Mouse (Mus musculus) heart, postnatal 14 days (tissue): ENCODE measurements at regions not wholly inside any gene's neighbourhood (a gene's known extent, or its start where the extent isn't known, plus 50 kb on each side); places are given as distances from the start of the nearest gene placed in this dataset.

ENCODE experiments used
- DNase-seq, 2 experiments: peaks; one replicate each; pipeline ENCODE4 v3.0.0; 2021 to 2022
- intact Hi-C: fragments of 180-260 bp; cut with DNase I; formaldehyde crosslinking; loops from one replicate; pipeline ENCODE4 v1.15.1; 2025

DNA sequence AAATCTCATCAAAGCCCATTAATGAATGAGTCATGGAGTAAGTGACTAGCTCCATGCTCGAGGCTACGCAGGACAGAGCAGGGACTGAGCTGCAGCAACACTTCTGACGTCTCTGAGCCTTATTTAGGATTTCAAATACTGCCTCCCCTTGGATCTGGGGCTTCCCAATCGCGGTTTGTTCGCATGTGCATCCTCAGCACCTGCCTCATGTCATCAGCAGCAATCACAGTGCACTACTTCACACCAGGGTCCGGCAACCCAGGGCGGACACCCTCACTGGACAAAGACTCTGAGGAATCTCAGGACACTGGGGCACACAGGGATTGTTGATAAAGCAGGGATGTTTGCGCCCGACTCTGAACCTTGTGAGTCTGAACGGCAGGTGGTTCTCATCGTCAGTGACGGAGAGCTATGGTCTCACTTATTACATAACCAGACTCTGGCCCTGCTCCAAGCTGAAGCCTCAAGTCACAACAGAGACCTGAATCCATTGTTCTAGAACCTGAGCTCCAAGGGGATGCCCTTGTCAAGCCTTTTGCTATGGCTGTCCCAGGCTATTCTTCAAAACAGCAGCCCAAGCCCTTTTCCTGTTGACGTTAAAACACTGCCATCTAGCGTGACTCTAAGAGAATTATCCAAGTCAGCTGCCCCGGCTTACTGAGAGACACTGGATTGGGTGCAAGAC is 247.2 kb upstream of the Gm26657 start:
- DNase-seq, result peak; percentile 41 to 61
- intact Hi-C loops, result loop anchor here (1.0 to 10.0 kb wide), 3 partner anchors 192 to 978 kb away; no protein-coding TSS in a partner anchor

DNA sequence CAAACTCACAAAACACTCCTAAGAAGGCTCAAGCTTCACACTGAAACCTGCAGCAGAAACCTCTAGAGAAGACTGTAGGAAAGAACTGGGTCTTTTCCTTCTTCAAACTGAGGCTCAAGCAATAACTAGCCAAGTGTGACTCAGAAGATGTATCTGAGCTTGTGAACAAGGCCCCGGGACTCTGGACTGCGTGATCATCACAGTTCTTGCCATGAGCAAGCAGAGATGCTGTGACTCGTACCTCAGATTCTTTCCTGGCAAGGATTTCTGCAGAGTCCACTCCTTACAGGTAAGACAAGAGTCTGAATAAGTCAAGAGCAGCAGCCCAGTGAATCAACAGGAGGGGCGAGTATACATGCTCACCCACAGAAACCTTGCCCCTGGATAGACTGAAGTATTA is 250.5 kb upstream of the Gm26657 start:
- no peak for DNase-seq
- intact Hi-C loops, result no loop called here

DNA sequence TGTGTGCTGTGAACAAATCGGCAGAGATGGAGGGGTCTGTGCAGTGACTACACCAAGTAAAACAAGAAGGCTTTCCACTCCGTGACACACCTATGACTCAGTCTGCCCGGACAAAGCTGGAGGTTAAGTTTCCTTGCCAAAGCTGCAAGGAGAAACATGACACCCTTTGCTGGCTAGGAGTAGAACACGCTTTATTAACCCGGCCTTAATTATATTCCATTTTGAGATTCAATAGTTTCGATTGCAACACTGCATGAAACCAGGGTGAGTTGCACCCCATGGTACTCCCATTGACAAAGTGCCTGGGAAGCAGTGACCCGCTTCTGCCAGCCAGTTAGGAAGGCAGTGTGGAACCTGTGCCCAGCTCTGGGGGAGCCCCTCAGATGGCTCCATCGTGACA is 256.2 kb upstream of the Gm26657 start:
- DNase-seq, result no peak
- intact Hi-C loops, result no loop called here

DNA sequence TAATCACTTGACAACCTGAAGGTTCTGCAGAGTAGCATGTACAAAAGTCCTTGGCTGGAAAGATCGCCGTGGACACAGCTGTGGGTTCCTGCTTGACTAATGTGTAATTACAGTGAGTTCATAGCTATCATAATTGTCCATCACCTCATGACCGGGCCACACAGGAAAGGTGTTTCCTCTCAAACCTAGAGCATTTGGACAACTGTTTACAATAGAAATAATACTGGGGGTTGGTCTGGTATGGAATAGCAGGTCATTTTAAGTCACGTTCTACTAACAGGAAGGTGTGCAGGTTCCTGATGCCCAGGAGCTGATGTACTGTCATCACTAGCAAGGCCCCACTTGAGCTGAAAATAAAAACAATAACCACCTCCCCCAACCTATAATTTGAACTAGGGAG is 283.1 kb upstream of the Gm26657 start:
- DNase-seq, result no peak
- intact Hi-C loops, result no loop called here

DNA sequence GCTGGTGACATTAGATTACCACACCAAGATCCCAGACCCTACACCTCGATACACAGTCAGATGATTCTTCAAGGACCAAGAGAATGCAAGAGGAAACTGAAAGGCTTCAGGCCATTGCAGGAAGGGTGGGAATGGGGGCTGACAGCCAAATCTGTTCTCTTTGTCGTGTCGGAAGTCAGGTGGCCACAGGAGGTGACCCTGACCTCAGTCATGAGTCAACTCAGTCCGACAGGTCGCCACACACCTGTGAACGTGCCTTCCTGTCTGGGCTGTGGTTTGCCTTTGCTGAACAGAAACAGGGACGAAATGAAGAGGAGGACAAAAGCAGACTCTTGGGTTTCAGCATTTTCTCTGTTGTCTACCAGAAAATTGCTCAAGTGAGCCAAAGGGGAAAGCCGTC is 318.3 kb upstream of the Gm26657 start:
- intact Hi-C loops, result no loop called here
- no peak for DNase-seq

DNA sequence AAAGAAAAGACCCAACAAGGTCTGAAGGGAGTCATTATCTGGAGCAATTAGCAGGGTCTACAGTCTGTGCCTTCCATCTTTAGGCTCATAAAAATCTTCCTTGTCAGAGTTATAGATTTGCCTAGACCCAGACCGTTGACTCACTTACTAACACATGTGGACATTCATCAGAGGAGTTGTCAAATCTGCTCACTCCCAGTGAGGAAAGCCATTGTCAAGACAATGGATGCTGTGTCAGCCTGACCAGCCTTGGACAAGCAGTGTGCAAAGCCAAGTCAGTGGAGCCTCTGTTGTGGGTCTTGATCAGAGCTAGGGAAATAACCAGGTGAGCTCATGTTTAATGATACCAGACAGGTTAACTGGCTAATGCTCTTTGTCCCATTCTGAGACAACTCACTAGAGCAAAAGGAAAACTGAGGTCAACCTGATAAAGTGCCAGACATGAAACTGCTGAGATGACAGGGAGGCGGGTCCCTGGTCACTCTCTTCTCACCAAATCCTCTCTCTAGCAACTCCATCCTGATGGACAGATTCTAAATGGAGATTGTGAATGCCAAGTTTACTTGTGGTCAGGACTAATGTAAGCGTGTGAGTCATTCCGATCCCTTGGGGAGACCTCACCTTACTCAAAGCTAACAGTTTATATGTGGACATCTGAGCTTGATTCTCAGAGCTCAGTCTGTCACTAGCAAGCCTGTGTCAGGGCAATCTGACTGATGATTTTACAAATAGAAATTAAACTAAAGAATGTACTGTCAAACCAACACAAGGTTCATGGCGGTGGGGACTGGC is 320.6 kb upstream of the Gm26657 start:
- intact Hi-C loops, result no loop called here
- no peak for DNase-seq

DNA sequence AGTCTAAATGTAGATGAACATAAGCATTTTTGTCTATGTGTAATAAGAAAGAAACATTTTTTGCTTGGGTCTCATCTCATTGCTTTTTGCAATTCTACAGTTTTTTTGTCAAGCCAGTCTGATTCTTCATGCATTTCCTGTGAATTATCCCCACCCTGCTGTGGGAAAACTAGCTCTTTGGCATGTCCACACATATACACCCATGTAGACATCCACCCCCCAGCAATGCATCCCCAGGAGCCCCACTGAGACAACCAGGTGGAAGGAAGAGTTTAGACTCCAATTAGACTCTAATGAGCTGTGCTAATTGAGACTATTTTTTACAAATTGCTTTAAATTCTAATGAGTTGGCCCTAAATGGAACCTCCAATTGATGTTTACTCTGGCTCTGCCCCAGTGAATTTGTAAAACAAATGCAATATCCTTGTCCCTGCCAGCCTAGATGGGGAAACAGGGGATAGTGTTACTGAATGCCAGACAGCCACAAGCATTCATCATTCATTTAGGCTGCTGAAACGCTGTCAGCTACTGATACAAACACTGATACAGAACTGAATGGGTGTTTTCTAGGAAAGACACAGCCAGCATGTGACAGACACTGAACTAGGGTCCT is 328.7 kb upstream of the Gm26657 start:
- no peak for DNase-seq
- intact Hi-C loops, result no loop called here

DNA sequence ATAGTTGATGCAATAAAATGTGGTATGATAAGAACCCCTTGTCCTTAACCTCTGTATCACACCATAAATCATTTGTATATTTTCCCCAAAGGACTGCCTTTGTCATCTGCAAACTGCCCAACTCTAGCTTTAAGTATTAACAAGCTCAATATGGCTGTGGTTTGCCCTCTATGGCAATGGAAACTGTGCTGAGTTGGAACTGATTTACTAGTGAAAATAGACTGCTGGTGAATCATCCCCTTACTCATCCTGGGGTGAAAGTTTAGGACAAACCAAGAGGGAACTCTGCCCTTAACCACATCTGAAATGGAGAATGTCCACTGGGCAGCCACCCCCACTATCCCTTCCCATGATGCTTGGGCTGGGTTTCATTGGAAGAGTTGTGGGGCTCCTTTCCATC is 346.1 kb upstream of the Gm26657 start:
- intact Hi-C loops, result no loop called here
- DNase-seq, result no peak

DNA sequence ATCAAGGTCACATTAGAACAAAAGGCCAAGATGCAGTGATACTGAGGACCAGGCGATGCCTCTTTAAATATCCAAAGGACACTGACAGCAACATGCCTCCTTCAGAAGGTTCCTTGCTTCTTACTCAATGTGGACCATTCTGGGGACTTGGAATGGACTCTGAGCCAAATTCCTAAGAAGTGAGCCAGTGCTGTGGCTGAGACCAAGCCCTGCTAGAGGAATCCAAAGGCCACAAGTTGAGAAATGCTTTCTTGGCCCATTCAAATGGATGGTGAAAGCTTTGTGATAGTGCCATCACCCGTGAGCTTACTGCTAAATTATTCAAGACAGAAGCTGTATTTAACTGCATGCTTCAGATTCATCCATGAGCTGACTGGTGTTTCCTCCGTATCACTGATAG is 352.8 kb upstream of the Gm26657 start:
- intact Hi-C loops, result no loop called here
- DNase-seq, result peak; percentile 18 to 27

DNA sequence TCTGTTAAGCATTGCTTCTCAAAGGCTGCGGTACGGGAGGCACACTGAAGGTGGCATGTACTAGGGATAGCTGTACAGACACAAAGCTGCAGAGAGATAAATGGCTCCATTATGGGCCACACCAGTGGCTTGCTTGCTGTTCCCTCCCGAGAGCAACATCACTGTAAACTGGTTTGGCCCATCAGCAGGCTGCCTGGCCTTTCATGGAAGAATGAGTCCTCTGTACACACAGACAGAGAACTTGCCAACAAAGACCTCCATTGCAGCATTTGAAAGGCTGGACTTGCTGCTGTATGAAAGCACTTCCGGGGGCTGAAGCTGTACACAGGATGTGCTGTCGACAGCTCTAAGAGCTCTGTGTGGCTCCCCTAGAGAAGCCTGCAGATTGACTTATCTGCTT is 364.1 kb upstream of the Gm26657 start:
- intact Hi-C loops, result no loop called here
- no peak for DNase-seq

DNA sequence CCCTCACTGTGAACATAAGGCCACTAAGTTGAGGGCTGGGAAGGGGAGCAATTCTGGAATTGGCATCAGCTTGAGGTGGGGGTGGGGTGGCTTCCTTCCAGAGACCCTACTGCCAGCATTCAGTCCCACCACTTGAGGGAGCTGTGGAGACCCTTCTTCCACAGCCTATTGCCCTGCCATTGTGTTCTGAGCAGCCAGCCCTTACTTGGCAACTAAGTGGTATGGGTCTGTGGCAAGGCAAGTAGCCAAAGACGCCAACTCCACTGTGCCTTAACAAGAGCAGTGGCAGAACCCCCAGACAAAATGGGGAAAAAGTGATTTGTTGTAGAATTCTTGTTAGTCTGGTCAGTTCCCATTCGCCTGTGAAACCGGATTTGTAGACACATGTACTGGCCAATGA is 365.4 kb upstream of the Gm26657 start:
- intact Hi-C loops, result no loop called here
- no peak for DNase-seq

DNA sequence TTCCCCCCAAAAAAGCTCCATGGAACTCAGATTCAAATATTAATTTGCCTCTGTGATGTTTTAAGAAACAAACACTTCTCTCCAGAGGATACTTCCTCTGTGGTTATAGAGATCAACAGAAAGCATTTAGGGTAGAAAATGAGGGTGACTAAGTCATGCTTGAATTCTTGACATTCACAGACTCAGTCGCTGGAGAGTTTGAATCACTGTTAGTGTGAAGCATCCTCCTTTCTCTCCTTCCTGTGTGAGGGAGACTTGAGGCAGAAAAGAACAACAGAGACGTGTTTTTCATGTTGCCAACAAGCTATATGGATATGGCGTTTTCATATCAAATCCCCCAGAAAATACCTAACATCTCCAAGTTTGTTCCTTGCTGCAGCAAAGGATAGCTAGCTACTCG is 366.1 kb upstream of the Gm26657 start:
- intact Hi-C loops, result no loop called here
- DNase-seq, result no peak

DNA sequence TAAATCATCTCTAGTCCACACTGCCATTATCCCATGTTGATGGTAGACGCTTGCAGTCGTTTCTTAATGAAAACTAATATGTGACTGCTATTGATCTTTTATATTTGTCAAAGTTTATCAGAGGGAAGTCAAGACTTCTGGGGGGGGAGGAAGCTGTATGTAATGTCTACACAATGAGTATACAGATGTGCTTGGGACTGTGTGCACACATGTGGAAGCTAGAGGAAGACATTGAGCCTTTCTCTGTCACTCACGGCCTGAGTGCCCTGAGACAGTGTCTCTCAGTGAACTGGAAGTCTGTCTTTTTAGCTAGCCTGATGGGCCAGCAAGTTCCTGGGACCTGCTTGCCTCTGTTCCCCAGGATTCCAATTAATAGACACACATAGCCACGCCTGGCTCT is 366.7 kb upstream of the Gm26657 start:
- intact Hi-C loops, result no loop called here
- no peak for DNase-seq

DNA sequence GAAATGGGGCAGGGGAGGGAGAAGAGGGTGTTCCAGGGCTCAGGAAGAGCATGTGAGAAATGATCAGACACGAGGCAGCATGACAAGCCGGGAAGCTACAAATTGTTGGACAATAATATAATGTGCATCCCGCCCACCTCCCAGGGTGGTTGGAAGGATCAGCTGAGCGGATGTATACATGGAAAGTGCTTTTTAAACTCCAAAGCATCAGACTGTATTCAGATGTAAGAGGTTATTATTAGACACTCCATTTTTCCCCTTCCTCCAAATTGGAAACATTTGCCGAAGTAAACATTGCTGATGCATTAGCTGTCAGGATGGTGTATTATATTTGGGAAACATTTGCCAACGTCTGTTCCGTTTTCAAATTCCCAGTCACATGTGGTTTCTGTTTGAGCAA is 367.2 kb upstream of the Gm26657 start:
- intact Hi-C loops, result no loop called here
- no peak for DNase-seq

DNA sequence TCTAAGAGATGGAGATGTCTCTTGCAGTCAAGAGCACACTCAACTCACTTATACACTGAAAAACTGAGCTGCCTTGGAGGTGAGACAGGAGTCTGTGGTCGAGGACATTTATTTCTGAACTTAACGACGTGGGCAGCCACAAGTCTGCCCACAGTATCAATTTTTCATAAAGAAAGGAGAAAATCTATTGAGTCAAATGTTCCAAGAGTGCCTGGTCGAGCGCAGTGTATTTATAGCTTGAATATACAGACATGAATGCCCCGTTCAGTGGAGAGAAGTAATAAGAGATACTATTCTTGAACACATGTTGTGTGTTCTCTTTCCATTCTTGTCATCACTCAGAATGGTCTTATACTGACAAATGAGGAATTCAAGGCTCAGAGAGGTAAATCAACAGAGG is 375.3 kb upstream of the Gm26657 start:
- no peak for DNase-seq
- intact Hi-C loops, result loop anchor here (5.0 kb wide), 1 partner anchor 832 kb away; the partner anchor contains the start of gene Klf4

DNA sequence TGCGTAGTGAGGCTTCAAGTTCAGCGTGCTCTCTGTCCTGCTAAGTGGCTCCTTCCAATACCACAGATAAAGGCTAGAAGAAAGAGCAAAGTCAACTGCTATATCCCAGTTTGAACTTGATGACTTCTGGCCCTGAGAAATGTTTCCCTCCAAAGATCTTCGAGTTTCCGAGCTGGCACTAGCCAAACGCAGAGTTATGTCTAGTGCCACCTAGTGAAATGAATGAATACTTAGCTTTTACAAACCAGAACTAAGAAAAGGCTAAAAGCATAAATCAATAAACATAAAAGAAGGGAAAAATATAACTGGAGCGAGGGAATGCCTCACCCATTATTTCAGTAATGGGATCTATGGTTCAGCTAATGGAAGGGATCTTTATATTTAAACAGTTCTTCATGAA is 377.7 kb upstream of the Gm26657 start:
- intact Hi-C loops, result loop anchor here (2.0 to 5.0 kb wide), 2 partner anchors 830 to 847 kb away; partner anchors contain the start of gene Klf4
- DNase-seq, result no peak

DNA sequence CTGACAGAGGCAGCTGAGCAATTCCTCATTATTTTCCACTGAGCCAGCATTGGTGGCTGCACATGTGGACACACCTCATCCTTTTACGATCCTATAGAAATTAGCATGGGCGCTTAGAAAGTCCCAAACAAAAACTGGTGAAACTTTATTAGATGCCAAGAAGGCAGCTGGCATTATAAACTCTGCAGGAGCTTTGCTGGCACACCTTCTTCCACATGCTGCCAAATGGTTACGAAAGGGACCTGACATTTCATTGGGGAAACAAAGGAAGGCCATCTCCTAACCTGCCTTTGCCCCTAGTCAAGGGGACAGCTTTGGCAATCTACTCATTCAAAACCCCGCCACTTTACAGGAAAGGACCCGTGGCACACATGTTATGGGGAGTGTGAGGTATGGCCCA is 390.7 kb upstream of the Gm26657 start:
- intact Hi-C loops, result no loop called here
- DNase-seq, result no peak

DNA sequence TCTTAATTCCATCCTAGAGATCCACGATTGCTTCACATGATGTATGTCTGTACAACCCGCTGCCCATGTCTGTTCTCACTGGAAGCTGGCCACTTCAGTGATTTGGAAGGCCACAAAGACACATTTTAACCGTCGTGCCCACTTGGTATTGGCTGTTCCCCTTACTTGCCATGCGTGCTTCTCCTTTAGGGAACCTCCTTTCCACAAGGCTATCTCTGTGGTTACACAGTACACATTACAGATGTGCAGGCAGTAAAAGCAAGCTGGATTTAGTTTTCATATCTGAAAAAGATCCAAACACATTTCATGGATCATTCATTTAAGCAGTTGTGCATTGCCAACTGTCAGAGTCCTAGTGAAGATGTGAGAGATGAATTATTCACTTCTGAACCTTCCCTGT is 414.7 kb upstream of the Gm26657 start:
- no peak for DNase-seq
- intact Hi-C loops, result no loop called here

DNA sequence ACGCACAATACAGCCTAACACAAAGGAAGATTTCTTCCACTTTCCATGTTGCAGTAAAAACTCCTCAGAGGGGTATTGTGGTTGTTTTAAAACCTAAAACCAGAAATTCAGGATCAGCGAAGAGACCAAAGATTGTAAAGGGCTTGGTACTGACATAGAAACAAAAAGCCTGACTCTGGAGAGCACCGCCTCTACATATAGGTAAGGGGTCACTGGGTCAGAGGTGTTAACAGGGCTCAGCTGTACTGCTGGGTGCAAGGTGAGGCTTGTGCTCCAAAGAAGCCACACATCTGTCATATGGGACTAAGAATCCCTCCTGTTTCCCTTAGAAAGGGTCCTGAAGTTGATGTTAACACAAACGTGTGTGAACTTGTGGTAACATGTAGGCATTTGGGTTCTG is 420.7 kb upstream of the Gm26657 start:
- intact Hi-C loops, result no loop called here
- DNase-seq, result no peak

DNA sequence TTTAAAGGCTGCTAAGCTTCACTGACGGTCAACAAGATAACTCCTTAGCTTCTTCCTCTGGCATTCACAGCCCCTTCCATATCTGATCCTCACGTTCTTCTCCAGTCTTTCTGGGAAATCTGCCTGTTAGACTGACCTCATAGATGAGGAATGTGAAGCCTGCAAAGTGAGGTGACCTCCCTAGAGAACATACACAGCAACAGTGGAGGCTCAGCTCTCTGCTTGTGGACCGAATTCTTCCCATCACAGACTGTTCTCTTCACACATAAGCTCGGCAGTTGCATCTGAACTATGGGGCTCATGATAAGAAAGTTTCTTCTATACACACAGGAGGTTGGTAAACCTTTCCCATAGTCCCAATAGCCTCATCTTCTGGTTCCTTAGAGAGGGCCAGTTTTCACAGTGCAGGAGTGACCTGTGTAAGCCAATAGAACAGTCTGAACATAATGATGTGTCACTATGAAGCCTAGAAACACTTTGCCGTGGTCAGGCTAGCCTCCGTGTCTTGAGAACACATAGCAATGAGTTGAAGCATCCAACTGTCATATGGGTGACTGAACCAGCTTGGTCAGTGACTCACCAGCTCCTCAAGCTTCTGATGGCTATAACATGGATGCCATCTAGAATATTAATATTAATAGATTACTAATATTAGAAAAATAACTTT is 434.1 kb upstream of the Gm26657 start:
- intact Hi-C loops, result no loop called here
- DNase-seq, result no peak

DNA sequence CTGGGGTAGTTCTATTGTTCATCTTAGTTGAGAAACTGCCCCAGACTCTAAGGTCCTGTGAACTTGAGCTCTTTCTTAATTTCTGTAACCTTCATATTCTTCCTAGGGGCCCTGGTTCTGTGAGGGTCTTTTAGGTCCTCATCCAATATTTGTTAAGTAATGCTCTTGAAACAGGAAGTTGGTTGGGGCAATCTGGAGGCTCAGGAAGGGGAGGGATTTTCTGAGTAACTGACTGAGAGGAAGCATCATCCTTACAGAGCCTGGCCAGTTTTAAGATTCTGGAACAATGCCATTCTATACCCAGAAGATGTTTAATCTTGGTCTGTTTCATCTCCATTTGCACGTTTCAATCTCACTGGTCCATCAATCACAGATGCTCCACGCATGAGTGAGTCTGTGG is 435.6 kb upstream of the Gm26657 start:
- intact Hi-C loops, result no loop called here
- DNase-seq, result no peak
